Mouse (Mus musculus): ENCODE measurements at regions not wholly inside any gene's neighbourhood (a gene's known extent, or its start where the extent isn't known, plus 50 kb on each side); places are given as distances from the start of the nearest gene placed in this dataset.

DNA sequence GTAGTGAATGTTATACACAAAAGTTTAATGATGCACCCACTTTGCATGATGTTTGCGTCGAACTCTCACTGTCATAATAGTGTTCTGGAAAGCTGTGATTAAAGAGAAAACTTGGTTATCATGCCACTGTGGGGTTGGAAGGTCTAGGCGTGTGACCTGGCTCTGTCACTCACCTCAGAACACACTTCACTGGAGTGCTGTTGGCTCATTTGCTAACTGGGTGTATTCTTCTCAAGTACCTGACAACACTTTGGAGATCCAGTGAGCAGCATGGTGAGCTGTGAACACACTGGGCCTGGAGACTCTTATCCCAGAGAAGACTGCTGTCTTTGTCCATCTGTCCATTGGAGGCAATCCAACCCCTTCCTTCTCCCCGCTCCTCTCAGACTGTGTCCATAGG, 98.9 kb upstream of the Kcnd3 start:
- Histone ChIP-seq H3K9me3 (replicated peaks; ENCODE audit: insufficient read depth, low read length) (no peaks in the 10 kb centered on the region), H3K36me3 (ENCODE audit: control insufficient read depth in 1 of 2, insufficient read depth in 2 of 2, low read length in 2 of 2) (no peaks in the 10 kb centered on the region), H3K4me3 (ENCODE audit: control insufficient read depth in 1 of 2, insufficient read depth in 1 of 2, low read depth in 2 of 2, low read length in 2 of 2) (no peak overlapping the region), H3K4me1 (ENCODE audit: control insufficient read depth in 1 of 2, insufficient read depth in 2 of 2, low read length in 2 of 2) (no peaks in the 10 kb centered on the region), H3K27ac (ENCODE audit: control insufficient read depth, low read depth, low read length) (no peak overlapping the region), H3K27me3 (ENCODE audit: control insufficient read depth in 1 of 2, insufficient read depth in 2 of 2, low read length in 2 of 2) (no peaks in the 10 kb centered on the region), H3K79me2 (ENCODE audit: control insufficient read depth, insufficient read depth, low read length, poor library complexity) (no peaks in the 10 kb centered on the region), H3K9ac (ENCODE audit: control insufficient read depth, low read depth, low read length, poor library complexity, severe bottlenecking) (no peak overlapping the region)
- TF ChIP-seq ETS1 (IDR thresholded peaks at IDR 0.05; ENCODE audit: low read depth, low read length): no peak
- DNase-seq (ENCODE audit: low read depth, low spot score): no peak

DNA sequence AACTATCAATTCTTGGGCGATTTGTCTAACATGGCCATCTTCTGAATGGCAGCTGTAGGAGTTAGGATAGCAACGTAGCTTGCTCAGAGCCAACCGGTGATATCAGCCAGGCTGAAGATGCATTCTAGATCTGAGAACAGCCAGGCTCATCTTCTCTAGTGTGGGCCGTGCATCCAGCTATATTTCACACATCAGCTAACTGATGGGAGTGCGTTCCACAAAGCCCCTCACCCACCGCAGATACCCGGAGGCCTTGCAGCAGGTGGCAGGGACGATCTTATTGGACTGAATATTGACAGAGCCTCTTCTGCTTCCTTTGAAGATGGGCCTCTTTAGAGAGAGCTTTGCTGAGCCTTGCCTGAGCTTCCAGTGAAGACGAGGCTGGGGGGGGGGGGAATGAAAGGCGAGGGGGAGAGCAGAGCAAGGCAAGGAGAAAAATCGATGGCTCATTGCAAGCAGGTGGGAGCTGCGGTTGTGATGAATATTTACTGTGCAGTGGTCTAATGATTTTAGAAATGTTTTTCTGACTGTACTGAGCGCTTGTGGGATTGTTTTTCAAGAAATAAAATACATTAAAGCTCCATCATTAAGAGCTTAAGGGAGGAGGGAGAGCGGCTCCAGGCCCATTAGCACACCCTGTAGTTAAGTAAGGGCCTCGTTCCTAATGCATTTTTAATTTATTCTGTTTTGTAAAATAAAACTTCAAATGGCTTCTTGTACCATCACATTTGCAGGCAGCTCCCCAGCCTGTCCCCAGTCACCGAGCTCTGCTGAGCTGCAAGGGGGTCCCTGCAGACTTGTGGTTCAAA, 97.8 kb upstream of the Kcnd3 start:
- no peak for TF ChIP-seq ZMIZ1 (IDR thresholded peaks at IDR 0.05; ENCODE audit: low read depth, low read length)
- no peak for TF ChIP-seq MAX (IDR thresholded peaks at IDR 0.05; ENCODE audit: low read length)
- no peak for TF ChIP-seq UBTF (IDR thresholded peaks at IDR 0.05; ENCODE audit: borderline replicate concordance, insufficient read depth, low read depth, low read length)
- no peak for TF ChIP-seq BHLHE40 (IDR thresholded peaks at IDR 0.05; ENCODE audit: borderline replicate concordance, low read depth, low read length)
- TF ChIP-seq POLR2AphosphoS2 (IDR thresholded peaks at IDR 0.05; ENCODE audit: low read length): no peak
- no peak for TF ChIP-seq SIN3A (IDR thresholded peaks at IDR 0.05; ENCODE audit: low read length)
- no peak for TF ChIP-seq RCOR1 (IDR thresholded peaks at IDR 0.05; ENCODE audit: low read depth, low read length)
- TF ChIP-seq ZC3H11A (IDR thresholded peaks at IDR 0.05; ENCODE audit: low read depth, low read length): no peak
- no peak for TF ChIP-seq NELFE (IDR thresholded peaks at IDR 0.05; ENCODE audit: low read depth, low read length)
- TF ChIP-seq E2F4 (IDR thresholded peaks at IDR 0.05; ENCODE audit: borderline replicate concordance, low read depth, low read length): no peak
- no peak for TF ChIP-seq TBP (IDR thresholded peaks at IDR 0.05; ENCODE audit: low read depth, low read length)
- TF ChIP-seq MEF2A (IDR thresholded peaks at IDR 0.05; ENCODE audit: extremely low read depth, insufficient replicate concordance, low read depth, low read length, poor library complexity, severe bottlenecking): no peak
- TF ChIP-seq TCF12 (IDR thresholded peaks at IDR 0.05; ENCODE audit: low read depth, low read length): no peak
- no peak for TF ChIP-seq USF1 (IDR thresholded peaks at IDR 0.05; ENCODE audit: low read depth, low read length)
- TF ChIP-seq KAT2A (conservative IDR thresholded peaks at IDR 0.05; ENCODE audit: low read depth, low read length): no peak
- no peak for TF ChIP-seq NRF1 (IDR thresholded peaks at IDR 0.05; ENCODE audit: insufficient read depth, low read depth, low read length, poor library complexity, severe bottlenecking)
- Histone ChIP-seq H3K36me3 (ENCODE audit: control insufficient read depth in 1 of 2, insufficient read depth in 2 of 2, low read length in 2 of 2) (no peaks in the 10 kb centered on the region), H3K9ac (ENCODE audit: control insufficient read depth, low read depth, low read length, poor library complexity, severe bottlenecking) (no peak overlapping the region), H3K9me3 (replicated peaks; ENCODE audit: insufficient read depth, low read length) (no peaks in the 10 kb centered on the region), H3K27me3 (ENCODE audit: control insufficient read depth in 1 of 2, insufficient read depth in 2 of 2, low read length in 2 of 2) (no peaks in the 10 kb centered on the region), H3K4me3 (ENCODE audit: control insufficient read depth in 1 of 2, insufficient read depth in 1 of 2, low read depth in 2 of 2, low read length in 2 of 2) (no peak overlapping the region), H3K27ac (ENCODE audit: control insufficient read depth, low read depth, low read length) (no peak overlapping the region), H3K79me2 (ENCODE audit: control insufficient read depth, insufficient read depth, low read length, poor library complexity) (no peaks in the 10 kb centered on the region), H3K4me1 (ENCODE audit: control insufficient read depth in 1 of 2, insufficient read depth in 2 of 2, low read length in 2 of 2) (no peaks in the 10 kb centered on the region)
- DNase-seq (ENCODE audit: low read depth, low spot score): no peak
